Mouse (Mus musculus) adrenal gland, adult (tissue): Measurements from ENCODE around the gene Timeless.
"Not testable (repeated sequence)": the region's sequence is repeated elsewhere in the genome, so short reads cannot be mapped to it uniquely, and the experiment has no call there.

Source experiments
- DNase-seq, 2 experiments: peaks; one replicate each; pipeline ENCODE4 v3.0.0; 2022 to 2023; ENCODE audit warnings: low spot score in 1 of 2; ENCODE audit not compliant: inconsistent age in 2 of 2

Gene Timeless

DNA sequence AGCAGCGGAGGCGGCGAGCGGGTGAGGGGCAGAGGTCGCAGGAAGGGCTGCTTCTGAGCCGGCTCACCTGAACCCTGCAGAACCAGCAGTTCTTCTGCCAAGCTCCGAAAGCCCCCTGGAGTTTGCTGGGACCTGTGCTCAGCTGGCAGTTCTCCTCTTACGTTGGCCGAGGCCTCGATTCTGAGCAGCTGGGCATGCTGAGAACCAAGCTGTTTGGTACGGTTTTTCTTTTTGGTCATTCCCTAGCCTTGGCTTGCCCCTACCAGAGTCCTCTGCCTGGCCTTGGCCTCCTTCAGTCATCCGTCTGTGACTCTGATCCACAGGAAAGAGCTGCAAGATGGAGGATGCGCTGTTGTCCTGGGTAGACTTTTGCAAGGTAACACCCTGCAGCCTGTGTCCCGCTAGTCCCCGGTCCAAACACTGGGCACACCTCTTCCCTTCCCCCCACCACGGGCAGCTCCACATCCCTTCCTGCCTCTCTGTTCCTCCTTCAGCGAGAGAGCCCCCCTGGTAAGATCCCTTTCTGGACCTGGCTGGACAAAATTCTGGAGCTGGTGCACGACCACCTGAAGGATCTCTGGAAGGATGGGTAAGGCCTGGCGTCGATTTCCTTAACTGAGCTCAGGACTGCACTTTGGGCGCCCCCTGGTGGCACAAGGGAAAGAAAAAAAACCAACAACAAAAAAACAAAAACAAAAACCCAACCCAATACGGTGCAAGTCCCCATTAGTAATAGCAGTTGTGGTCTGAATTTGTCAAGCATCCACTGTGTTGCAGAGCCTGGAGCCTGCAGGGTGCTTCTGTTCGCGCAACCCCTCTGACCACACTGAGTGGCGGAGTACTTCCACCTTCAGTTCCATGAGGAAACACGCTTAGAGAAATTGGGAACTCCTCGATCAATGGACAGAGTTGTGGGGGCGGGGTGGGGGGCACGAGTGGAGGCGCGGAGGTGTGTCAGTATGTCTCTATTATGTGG, 52.0 kb downstream of the Timeless start:
- peak; percentile 63 to 90 for DNase-seq

DNA sequence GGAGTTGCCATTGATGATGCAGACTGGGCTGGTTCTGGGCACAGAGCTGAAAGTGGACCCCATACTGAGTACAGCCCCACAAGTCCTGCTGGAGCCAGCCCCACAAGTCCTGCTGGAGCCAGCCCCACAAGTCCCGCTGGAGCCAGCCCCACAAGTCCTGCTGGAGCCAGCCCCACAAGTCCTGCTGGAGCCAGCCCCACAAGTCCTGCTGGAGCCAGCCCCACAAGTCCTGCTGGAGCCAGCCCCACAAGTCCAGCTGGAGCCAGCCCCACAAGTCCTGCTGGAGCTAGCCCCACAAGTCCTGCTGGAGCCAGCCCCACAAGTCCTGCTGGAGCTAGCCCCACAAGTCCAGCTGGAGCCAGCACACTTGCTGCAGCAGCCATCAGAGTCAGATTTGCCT, 58.7 kb downstream of the Timeless start:
- not testable (repeated sequence) for DNase-seq

DNA sequence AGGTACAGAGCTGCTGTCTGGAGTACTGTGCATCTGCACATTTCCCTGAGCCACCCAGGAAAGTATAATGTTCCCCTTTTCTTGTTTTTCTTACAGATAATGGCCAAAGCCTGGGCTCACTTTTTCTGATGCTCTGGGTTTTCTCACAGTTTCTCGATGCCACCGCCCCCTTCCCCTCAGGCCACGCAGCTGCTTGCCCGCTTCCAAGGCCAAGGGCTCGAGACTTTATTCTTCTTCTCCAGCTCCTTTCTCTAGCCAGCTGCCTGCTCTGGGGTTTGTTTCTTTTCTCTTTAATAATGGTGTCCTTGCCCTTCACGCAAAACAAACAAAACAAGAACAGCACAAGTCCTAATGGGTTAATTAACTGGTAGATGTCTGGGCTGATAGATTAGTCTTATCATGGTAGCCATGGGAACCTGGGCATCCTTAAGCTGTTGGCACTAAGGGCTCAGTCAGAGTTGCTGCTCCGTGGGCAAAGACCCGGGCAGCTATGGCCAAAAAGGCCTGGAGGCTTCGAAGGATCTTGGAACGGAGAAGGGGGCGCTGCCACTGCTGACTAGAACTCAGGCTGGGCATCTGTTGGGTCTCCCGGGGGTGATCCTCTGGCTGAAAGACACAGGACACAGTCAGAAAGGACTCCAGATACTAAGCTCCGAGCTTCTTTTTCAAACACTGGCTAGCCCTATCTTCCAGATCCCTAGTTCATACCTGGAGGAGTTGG, 64.7 kb downstream of the Timeless start:
- no peak for DNase-seq

DNA sequence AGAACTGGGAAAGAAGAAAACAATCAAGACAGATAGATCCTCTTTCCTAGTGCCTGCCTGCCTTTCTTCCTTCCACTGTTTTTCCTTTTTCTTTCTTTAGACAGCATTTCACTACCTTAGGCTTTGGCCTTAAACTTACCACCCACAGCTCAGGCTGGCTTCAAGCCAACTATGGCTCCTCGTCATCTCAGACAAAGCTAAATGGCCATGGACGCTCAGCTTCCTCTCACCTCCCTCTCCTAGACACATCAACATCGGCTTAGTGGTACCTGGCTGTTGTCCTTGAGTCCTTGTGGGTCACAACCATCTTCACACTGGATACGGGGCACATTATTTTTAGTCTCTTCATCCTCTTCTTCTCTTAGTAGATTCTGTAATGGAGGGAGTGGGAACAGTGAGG, 65.4 kb downstream of the Timeless start:
- DNase-seq = peak in 1 of 2 experiments; percentile 81

DNA sequence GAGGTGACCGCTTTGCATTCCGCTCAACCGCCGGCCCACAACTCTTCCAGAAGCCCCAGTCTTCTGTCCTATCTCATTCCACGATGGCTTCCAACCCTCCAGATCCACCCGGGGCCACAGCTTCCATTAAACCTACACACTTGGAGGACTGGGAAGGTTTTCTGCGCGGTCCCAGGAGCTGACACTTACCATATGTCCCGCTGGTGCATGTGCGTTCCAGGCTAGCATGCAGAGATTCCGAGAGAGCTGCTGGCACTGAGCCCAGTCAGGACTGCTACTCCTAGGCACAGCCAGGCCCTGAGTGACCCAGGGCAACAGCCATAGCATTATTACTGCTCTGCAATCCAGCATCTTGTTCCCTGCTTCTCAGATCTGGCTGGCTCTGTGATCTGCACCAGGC, 65.8 kb downstream of the Timeless start:
- DNase-seq = peak in 1 of 2 experiments; percentile 70

DNA sequence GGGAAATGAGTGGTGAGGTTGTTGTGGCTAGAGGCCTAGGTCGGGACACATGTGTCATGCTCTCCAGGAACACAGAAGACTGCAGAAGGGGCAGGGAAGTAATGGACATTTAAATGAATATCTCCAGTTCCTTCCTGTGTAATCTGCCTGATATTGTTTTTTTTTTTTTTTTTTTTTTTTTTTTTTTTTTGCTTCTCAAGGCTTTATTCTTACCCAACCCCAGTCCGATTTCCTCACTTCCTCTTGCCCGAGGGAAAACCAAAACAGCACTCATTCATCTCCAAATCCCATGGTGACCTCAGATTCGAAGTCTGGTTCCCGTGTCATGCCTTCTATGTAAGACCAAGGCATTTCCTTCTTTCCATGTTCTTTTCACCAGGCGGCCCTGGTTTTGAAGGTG, 66.4 kb downstream of the Timeless start:
- DNase-seq = peak in 1 of 2 experiments; percentile 64

DNA sequence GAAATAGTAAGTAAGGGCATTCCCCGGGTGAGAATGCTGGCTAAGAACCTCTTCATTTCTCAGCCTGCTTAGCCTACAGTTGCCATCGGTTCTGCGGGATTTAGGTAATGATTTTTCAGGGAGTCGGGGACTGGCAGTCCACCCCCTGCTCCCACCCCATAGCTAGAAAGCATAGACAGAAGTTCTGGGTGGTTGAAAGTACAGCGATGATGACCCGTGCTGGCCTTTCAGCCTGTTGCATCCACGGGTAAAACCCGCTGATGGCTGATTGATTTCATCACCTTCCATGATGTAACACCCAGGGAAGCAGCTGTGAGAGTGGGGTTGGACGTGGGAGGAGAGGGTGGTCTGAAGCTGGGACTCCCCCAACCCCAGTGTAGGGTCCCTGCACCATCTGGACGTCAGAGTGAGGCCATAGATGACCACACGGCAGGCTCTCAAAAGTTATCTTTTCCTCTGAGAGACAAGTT, 66.9 kb downstream of the Timeless start, which contains the start of gene Il23a:
Il23a (minus strand) TSS at position 51 of the 470 bp plus-strand sequence.
- DNase-seq = no peak

DNA sequence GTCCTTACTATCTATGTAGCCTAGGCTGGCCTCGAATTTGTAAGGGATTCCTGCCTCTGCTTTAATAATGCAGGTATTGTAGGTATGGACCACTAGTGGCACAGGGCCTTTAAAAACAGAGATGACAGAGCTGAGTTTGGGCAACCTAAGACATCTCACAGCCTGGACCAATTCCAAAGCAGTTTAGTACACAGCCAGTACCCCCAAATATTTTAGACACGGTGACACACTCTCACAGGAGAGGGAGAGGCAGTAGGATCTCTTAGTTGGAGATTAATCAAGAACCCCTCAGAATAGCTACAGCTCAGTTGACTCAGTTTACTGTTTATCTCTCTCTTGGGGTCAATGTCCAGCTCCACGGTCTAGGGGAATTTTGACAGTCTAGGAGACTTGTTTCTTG, 70.5 kb downstream of the Timeless start:
- no peak for DNase-seq
